Mouse (Mus musculus) hindbrain, postnatal 0 days (tissue): ENCODE measurements around the gene Fate1. TPM values are rescaled to one million over a fixed set of nuclear protein-coding genes. Genes with fewer than 3 reads are reported as not detected.
"Not testable (repeated sequence)": the region's sequence is repeated elsewhere in the genome, so short reads cannot be mapped to it uniquely, and the experiment has no call there.

ENCODE experiments used
- ATAC-seq: fragments of 200-750 bp; cut with Nextera tagmentation; 2 replicates; pipeline ENCODE4 v1.8.0; 2017; ENCODE audit warnings: mild to moderate bottlenecking, moderate TSS enrichment, moderate library complexity
- DNase-seq: peaks from one replicate; pipeline ENCODE4 v3.0.0-alpha.2; 2015; ENCODE audit warnings: low spot score
- H3K27ac ChIP-seq: fragments of 300-500 bp; sonication (generic); 2 replicates; pipeline ENCODE4 v1.5.1; 2014; ENCODE audit warnings: mild to moderate bottlenecking
- H3K27me3 ChIP-seq: fragments of 300-500 bp; sonication (generic); 2 replicates; pipeline ENCODE4 v1.6.1; 2014; ENCODE audit warnings: low read length, mixed read lengths; ENCODE audit not compliant: insufficient read depth
- H3K36me3 ChIP-seq: fragments of 300-500 bp; sonication (generic); 2 replicates; pipeline ENCODE4 v1.6.1; 2014; ENCODE audit warnings: low read length, mixed read lengths; ENCODE audit not compliant: insufficient read depth
- H3K4me1 ChIP-seq: fragments of 300-500 bp; sonication (generic); 2 replicates; pipeline ENCODE4 v1.6.1; 2014; ENCODE audit warnings: antibody characterized with exemption, low read length, mixed read lengths; ENCODE audit not compliant: insufficient read depth
- H3K4me2 ChIP-seq: fragments of 300-500 bp; sonication (generic); 2 replicates; pipeline ENCODE4 v1.6.1; 2014; ENCODE audit warnings: low read depth, mild to moderate bottlenecking, low read length, moderate library complexity, mixed read lengths
- H3K4me3 ChIP-seq: fragments of 300-500 bp; sonication (generic); 2 replicates; pipeline ENCODE4 v1.5.1; 2014; ENCODE audit warnings: low read length
- H3K9ac ChIP-seq: fragments of 300-500 bp; sonication (generic); replicated peaks from 2 replicates; pipeline ENCODE4 v1.6.1; 2014; ENCODE audit warnings: mild to moderate bottlenecking, low read length, moderate library complexity, mixed read lengths
- H3K9me3 ChIP-seq: fragments of 300-500 bp; sonication (generic); 2 replicates; pipeline ENCODE4 v1.6.1; 2016; ENCODE audit warnings: low read length, mixed read lengths
- CTCF ChIP-seq: IDR thresholded peaks from 2 replicates; pipeline ENCODE4 v1.5.1; 2016; ENCODE audit warnings: antibody characterized with exemption, control low read depth, low read depth
- WGBS: fragments of 180-500 bp; shearing (Covaris S2); extraction: QIAGEN DNeasy Blood & Tissue Kit; methylation state at CpG from one replicate; pipeline ENCODE4 v1.1.7; 2014; 5-methylcytosine and 5-hydroxymethylcytosine counted together
- polyA plus RNA-seq: library from polyadenylated mRNA; unstranded; fragments of >200 nt; fragmentation: Nextera tagmentation; extraction: Ambion mirVana; gene quantifications from 2 replicates; pipeline ENCODE4 v1.2.1, GENCODE M21; 2015
- total RNA-seq: library from RNA; depleted of rRNA; stranded (reverse); fragments of >200 nt; gene quantifications from 2 replicates; pipeline ENCODE4 v1.2.3, GENCODE M21; 2014

Gene Fate1
- total and polyA plus RNA-seq, 2 experiments from 2014 or later: not detected

GRCm38 (mm10) chrX:71968816-71969215 lies 4.0 kb upstream of the Fate1 start:
- TF ChIP-seq CTCF: no peak
- Histone ChIP-seq H3K27me3 (no peaks in the 10 kb centered on the region), H3K9me3 (no peaks in the 10 kb centered on the region), H3K27ac (no peak overlapping the region), H3K4me3 (no peak overlapping the region), H3K9ac (no peak overlapping the region), H3K4me1 (no peaks in the 10 kb centered on the region), H3K36me3 (no peaks in the 10 kb centered on the region), H3K4me2 (no peak overlapping the region)
- no peak for ATAC-seq
- WGBS: 73% methylated on average over 6 of the region's 6 CpGs
- no peak for DNase-seq

- no peak for DNase-seq
- TF ChIP-seq CTCF: no peak
- no peak overlapping the region for H3K27ac ChIP-seq
- H3K4me3 ChIP-seq: no peak overlapping the region
- H3K9me3 ChIP-seq: no peaks in the 10 kb centered on the region
- no peaks in the 10 kb centered on the region for H3K4me1 ChIP-seq
- no peaks in the 10 kb centered on the region for H3K36me3 ChIP-seq
- WGBS: 77% methylated on average over 5 of the region's 5 CpGs
- H3K27me3 ChIP-seq: no peaks in the 10 kb centered on the region
- no peak overlapping the region for H3K9ac ChIP-seq
- H3K4me2 ChIP-seq: no peak overlapping the region
- ATAC-seq: no peak
Measured at GRCm38 (mm10) chrX:71971325-71971724, 1.5 kb upstream of the Fate1 start.

- H3K27me3 ChIP-seq, H3K4me2 ChIP-seq, ATAC-seq, H3K9me3 ChIP-seq, H3K4me3 ChIP-seq, H3K4me1 ChIP-seq, H3K36me3 ChIP-seq, DNase-seq, H3K9ac ChIP-seq, H3K27ac ChIP-seq: not testable (repeated sequence)
Measured at GRCm38 (mm10) chrX:71977681-71978080, 4.9 kb downstream of the Fate1 start.

- 80% methylated on average over 3 of the region's 3 CpGs for WGBS
- no peak for DNase-seq
Measured at GRCm38 (mm10) chrX:71980443-71980842, 7.7 kb downstream of the Fate1 start.

GRCm38 (mm10) chrX:71981322-71981721 lies 8.5 kb downstream of the Fate1 start:
- H3K9me3 ChIP-seq: no peaks in the 10 kb centered on the region
- H3K4me2 ChIP-seq: no peak overlapping the region
- no peak for DNase-seq
- no peak for TF ChIP-seq CTCF
- H3K27me3 ChIP-seq: no peaks in the 10 kb centered on the region
- ATAC-seq: no peak
- no peak overlapping the region for H3K4me3 ChIP-seq
- H3K4me1 ChIP-seq: no peaks in the 10 kb centered on the region
- no peak overlapping the region for H3K27ac ChIP-seq
- H3K9ac ChIP-seq: no peak overlapping the region
- WGBS: 76% methylated on average over 2 of the region's 2 CpGs
- no peaks in the 10 kb centered on the region for H3K36me3 ChIP-seq

More at GRCm38 (mm10) chrX:71980443-71980842, 7.7 kb downstream of the Fate1 start:
- Histone ChIP-seq H3K4me3 (no peak overlapping the region), H3K27ac (no peak overlapping the region), H3K36me3 (no peaks in the 10 kb centered on the region), H3K4me1 (no peaks in the 10 kb centered on the region), H3K4me2 (no peak overlapping the region), H3K9ac (no peak overlapping the region), H3K9me3 (no peaks in the 10 kb centered on the region), H3K27me3 (no peaks in the 10 kb centered on the region)
- ATAC-seq: no peak
- no peak for TF ChIP-seq CTCF

GRCm38 (mm10) chrX:71983205-71983604 lies 10.4 kb downstream of the Fate1 start:
- no peak for DNase-seq
- Histone ChIP-seq H3K9ac (no peak overlapping the region), H3K36me3 (no peaks in the 10 kb centered on the region), H3K4me3 (no peak overlapping the region), H3K4me1 (no peaks in the 10 kb centered on the region), H3K27me3 (no peaks in the 10 kb centered on the region), H3K27ac (no peak overlapping the region), H3K9me3 (no peaks in the 10 kb centered on the region), H3K4me2 (no peak overlapping the region)
- no peak for ATAC-seq
- WGBS: 67% methylated on average over 2 of the region's 2 CpGs
- TF ChIP-seq CTCF: no peak

- ATAC-seq (no peak), DNase-seq (peak; percentile 4)
- Histone ChIP-seq H3K27ac (no peak overlapping the region), H3K27me3 (no peaks in the 10 kb centered on the region), H3K36me3 (no peaks in the 10 kb centered on the region), H3K4me3 (no peak overlapping the region), H3K4me1 (no peaks in the 10 kb centered on the region), H3K4me2 (no peak overlapping the region), H3K9ac (no peak overlapping the region), H3K9me3 (no peaks in the 10 kb centered on the region)
- peak; percentile 39; the same call in 1 of the 2 replicates for TF ChIP-seq CTCF
- 86% methylated on average over 1 of the region's 1 CpGs for WGBS
Measured at GRCm38 (mm10) chrX:71983775-71984174, 11.0 kb downstream of the Fate1 start.
